Mouse (Mus musculus): Measurements from ENCODE around the gene Negr1.
"Not testable (repeated sequence)": the region's sequence is repeated elsewhere in the genome, so short reads cannot be mapped to it uniquely, and the experiment has no call there.

Gene Negr1

GRCm38 (mm10) chr3:156992811-156993210 is 431.2 kb downstream of the Negr1 start:
- in situ Hi-C loops (cut with MseI, MboI): no loop called here

- in situ Hi-C loops (cut with MseI, MboI): no loop called here
Measured at GRCm38 (mm10) chr3:156999177-156999808, 437.7 kb downstream of the Negr1 start.

- in situ Hi-C loops (cut with MseI, MboI): no loop called here
Measured at GRCm38 (mm10) chr3:157021632-157022031, 460.0 kb downstream of the Negr1 start.

- in situ Hi-C loops (cut with MseI, MboI): no loop called here
Measured at GRCm38 (mm10) chr3:157024580-157024979, 463.0 kb downstream of the Negr1 start.

GRCm38 (mm10) chr3:157031513-157032142 is 470.0 kb downstream of the Negr1 start:
- in situ Hi-C loops (cut with MseI, MboI): no loop called here

GRCm38 (mm10) chr3:157036016-157036415 is 474.4 kb downstream of the Negr1 start:
- in situ Hi-C loops (cut with MseI, MboI): no loop called here

- in situ Hi-C loops (cut with MseI, MboI): no loop called here
Measured at GRCm38 (mm10) chr3:157036568-157036967, 475.0 kb downstream of the Negr1 start.

- in situ Hi-C loops (cut with MseI, MboI): no loop called here
Measured at GRCm38 (mm10) chr3:157040619-157041018, 479.0 kb downstream of the Negr1 start.

GRCm38 (mm10) chr3:157044565-157044964 is 483.0 kb downstream of the Negr1 start:
- in situ Hi-C loops (cut with MseI, MboI): no loop called here

- in situ Hi-C loops (cut with MseI, MboI): not testable (repeated sequence)
Measured at GRCm38 (mm10) chr3:157064438-157064837, 502.8 kb downstream of the Negr1 start.

GRCm38 (mm10) chr3:157066331-157066730 is 504.7 kb downstream of the Negr1 start:
- in situ Hi-C loops (cut with MseI, MboI): no loop called here

GRCm38 (mm10) chr3:157079250-157079965 is 517.8 kb downstream of the Negr1 start:
- in situ Hi-C loops (cut with MseI, MboI): no loop called here

GRCm38 (mm10) chr3:157079966-157080306 is 518.3 kb downstream of the Negr1 start:
- in situ Hi-C loops (cut with MseI, MboI): no loop called here

- in situ Hi-C loops (cut with MseI, MboI): no loop called here
Measured at GRCm38 (mm10) chr3:157080585-157080984, 519.0 kb downstream of the Negr1 start.

GRCm38 (mm10) chr3:157082808-157083784 is 521.5 kb downstream of the Negr1 start:
- in situ Hi-C loops (cut with MseI, MboI): no loop called here

- in situ Hi-C loops (cut with MseI, MboI): no loop called here
Measured at GRCm38 (mm10) chr3:157085180-157085579, 523.6 kb downstream of the Negr1 start.

GRCm38 (mm10) chr3:157090051-157090450 is 528.5 kb downstream of the Negr1 start:
- in situ Hi-C loops (cut with MseI, MboI): no loop called here

GRCm38 (mm10) chr3:157096284-157096683 is 534.7 kb downstream of the Negr1 start:
- in situ Hi-C loops (cut with MseI, MboI): no loop called here

GRCm38 (mm10) chr3:157097514-157097913 is 535.9 kb downstream of the Negr1 start:
- in situ Hi-C loops (cut with MseI, MboI): no loop called here

- in situ Hi-C loops (cut with MseI, MboI): no loop called here
Measured at GRCm38 (mm10) chr3:157098417-157098816, 536.8 kb downstream of the Negr1 start.

GRCm38 (mm10) chr3:157104866-157105579 is 543.4 kb downstream of the Negr1 start:
- in situ Hi-C loops (cut with MseI, MboI): loop anchor here in 1 of 2 experiments (10.0 kb wide), 1 partner anchor 240 kb away; no protein-coding TSS in a partner anchor

All from mouse trophoblast stem cell (cell line).